Mouse (Mus musculus) brain, embryonic 14.5 days (tissue): ENCODE measurements around the gene BC035044. TPM values are rescaled to one million over a fixed set of nuclear protein-coding genes. Genes with fewer than 3 reads are reported as not detected.
"Not testable (repeated sequence)": the region's sequence is repeated elsewhere in the genome, so short reads cannot be mapped to it uniquely, and the experiment has no call there.

ENCODE experiments used
- DNase-seq: peaks from one replicate; pipeline ENCODE4 v3.0.0-alpha.2; 2011; ENCODE audit warnings: low read depth
- CTCF ChIP-seq: fragments of 200-500 bp; IDR thresholded peaks from 2 replicates; pipeline ENCODE4 v1.5.1; 2012; ENCODE audit warnings: inconsistent platforms, mild to moderate bottlenecking, moderate library complexity, borderline replicate concordance; ENCODE audit not compliant: insufficient read depth, insufficient read length; ENCODE audit errors: extremely low read depth
- POLR2A ChIP-seq: fragments of 200-500 bp; IDR thresholded peaks from 2 replicates; pipeline ENCODE4 v1.6.1; 2012; ENCODE audit warnings: mild to moderate bottlenecking, inconsistent platforms, borderline replicate concordance; ENCODE audit not compliant: poor library complexity, insufficient read depth, insufficient read length, severe bottlenecking; ENCODE audit errors: extremely low read depth
- polyA plus RNA-seq: library from polyadenylated mRNA; depleted of rRNA; stranded (reverse); fragments of >200 nt; gene quantifications from 2 replicates; pipeline ENCODE4 v1.2.3, GENCODE M21; 2012; rRNA removed

The BC035044 gene
- polyA plus RNA-seq, result 0.30 and 0.49 TPM in 2 replicates

DNA sequence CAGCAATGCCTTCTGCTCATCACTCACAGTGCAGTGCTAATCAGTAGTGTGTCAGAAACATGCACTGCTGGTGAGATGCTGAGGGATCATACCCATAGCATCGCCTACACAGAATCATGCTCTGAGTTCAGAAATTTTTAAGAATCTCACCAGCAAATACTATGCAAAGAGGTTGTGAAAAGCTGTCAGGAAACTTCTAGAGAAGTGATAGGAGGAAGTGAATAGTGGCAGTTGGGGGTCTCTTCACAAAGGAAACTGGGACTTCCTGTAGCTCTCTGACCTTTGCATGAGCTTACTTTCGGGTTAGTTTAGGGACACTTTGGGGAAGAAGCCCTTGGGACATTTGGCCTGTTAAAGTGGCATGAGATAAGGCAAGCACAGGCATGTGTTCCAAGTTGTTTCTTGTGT is at the start of gene BC035044:
Gene BC035044, minus strand, starts transcription at position 179 of the 408 bp plus-strand sequence.
- no peak for TF ChIP-seq CTCF
- no peak for TF ChIP-seq POLR2A
- DNase-seq, result no peak

DNA sequence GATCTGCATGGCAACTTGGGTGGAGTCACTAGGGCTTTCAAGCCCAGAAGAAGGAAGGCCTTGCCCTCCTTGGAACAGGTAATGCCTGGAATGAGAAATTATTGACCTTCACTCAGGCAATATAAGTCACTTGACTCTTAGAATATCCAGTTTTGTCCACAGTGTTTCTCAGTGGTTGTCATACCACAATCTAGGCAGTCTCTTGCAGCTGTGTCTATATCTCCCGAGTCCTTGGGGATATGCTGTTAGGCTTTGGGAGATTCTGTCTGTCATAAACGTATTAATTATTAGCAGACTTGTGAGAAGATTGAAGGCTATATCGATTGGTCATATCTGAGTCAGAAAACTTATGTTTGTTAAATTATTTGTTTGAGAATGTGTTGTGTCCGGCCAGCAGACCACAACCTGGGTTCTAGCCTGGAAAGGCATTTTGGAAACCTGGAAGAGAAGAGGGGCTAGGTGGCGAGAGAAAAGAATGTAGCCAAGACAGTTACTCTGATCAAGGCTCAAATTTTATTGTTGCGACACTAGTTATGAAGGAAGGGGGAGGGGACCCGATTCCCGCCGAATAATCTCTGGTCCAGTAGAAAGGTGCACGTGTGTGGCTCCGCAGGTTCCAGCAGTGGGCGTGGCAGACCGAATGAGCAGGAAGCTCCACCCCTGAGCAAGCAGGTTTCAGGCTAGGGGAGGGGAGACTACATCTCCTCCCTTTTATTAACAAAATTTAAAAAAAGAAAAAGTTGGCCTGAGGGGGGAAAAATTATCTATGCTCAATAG is 45.2 kb upstream of the BC035044 start:
- not testable (repeated sequence) for DNase-seq

DNA sequence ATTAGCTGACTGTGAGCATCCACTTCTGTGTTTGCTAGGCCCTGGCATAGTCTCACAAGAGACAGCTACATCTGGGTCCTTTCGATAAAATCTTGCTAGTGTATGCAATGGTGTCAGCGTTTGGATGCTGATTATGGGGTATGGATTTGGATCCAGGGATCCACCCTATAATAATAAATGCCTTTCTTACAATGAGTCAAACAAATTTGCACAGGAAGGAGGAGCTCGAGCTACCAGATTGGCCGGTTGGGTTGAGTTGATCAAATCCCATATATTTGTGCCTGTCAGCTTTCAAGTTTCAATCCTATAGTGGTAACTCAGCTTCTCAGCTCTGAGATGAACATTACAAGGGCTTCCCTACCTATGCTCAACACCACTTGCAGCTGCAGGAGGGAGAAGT is 43.2 kb upstream of the BC035044 start, which contains the start of gene Clec2g:
Gene Clec2g, plus strand, starts transcription at position 301 of the 400 bp plus-strand sequence.
- DNase-seq, result not testable (repeated sequence)

GRCm38 (mm10) chr6:128933050-128933449 is 42.1 kb upstream of the BC035044 start:
- TF ChIP-seq POLR2A, result no peak
- TF ChIP-seq CTCF, result no peak
- DNase-seq, result no peak

DNA sequence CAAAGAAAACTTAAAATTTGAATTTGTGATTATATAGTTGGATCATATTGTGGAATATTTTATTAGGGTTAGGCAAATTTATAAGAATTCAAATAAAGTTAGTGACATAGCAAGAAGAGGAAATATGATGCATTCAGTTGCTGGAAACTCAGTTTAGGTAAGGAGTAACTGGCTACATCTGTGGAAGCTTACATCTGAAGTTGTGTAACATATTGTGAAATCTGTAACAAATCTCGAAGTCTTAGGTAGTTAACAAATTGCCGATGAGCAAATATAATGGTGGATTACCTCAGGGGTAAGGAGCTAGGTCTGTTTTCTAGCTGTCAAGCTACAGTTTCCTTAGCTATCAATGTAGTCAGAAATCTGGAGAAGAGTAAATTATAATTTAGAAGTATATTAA is 26.4 kb upstream of the BC035044 start:
- TF ChIP-seq CTCF (no peak), POLR2A (no peak)
- no peak for DNase-seq

DNA sequence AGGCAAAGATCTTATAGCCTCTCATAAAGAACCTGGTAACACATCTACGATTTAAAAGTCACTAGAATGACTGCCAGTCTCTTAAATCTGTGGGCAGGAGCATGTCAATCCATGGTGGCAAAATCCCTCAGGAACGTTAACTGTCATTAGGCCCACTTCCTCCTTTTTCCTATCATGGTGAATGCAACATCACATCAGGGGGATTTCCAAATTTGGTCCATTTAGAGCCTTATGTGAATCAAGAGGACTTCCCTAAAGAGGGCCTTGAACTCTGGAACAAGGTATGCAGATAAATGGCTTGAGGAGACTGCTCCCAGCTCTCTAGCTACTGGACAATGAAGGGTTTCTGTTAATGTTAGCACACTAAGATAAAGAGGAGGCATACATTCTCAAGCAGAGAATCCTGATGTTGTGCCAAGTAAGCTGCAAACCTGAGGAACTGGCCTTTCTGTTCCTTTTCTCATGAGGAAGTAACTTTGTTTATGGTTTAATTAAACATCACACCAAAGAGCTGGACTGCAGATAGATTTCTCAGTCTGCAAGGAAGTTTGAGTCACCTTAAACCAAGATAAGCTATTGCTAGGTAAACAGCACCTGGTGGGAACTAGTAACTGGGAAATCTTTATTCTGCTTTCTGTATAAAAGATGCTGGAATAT is 22.8 kb upstream of the BC035044 start:
- TF ChIP-seq POLR2A (no peak), CTCF (no peak)

GRCm38 (mm10) chr6:128900796-128901552 is 10.0 kb upstream of the BC035044 start:
- not testable (repeated sequence) for DNase-seq

More for the DNA sequence above, 22.8 kb upstream of the BC035044 start:
- no peak for DNase-seq

DNA sequence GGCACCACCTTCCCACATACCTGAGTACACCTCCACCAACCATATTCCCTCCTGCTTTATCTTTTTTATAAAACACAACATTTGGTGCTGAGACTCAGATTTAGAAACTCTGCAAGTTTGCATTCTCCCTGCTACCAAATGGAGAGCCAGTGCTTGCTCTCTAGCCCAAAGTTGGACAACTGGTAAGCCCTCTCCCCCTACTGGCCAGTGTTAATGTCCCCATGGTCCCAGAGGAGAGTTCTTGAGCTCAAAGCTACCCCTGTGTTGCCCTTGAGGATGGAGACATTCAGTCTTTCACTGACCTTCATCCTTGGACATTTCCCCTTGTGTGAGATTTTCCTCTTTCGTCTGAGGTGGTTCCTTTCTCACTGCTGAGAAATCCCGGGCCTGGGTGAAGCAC is 9.1 kb upstream of the BC035044 start:
- TF ChIP-seq POLR2A, result no peak
- no peak for TF ChIP-seq CTCF
- DNase-seq, result no peak

DNA sequence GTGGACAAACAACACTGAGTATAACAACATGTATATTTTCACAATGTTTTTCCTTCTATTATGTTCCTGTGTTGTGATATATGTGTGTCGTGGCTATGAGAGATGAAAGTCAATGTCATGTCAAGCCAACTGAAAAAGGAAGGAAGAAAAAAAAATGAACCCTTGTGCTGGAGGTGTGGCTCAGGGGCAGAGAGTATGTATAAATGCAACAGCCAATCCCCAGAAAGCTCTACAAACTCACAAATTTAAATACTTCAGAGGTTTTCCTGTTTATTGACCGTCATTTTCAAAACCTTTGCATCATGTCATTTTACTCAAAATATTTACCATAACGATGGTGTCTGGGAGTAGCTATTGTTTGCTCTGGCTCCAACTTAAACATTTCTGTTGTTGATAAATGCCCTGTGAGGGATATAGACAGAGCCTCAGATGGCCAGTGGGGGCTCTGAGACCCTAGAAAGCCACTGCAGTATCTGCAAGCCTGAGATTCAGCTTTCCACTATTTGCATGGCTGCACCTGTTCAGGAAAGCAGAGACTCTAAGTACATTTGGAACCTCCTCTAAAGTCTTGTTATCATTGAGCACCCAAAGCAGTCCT is 4.6 kb upstream of the BC035044 start:
- TF ChIP-seq CTCF, result no peak
- no peak for TF ChIP-seq POLR2A
- no peak for DNase-seq

DNA sequence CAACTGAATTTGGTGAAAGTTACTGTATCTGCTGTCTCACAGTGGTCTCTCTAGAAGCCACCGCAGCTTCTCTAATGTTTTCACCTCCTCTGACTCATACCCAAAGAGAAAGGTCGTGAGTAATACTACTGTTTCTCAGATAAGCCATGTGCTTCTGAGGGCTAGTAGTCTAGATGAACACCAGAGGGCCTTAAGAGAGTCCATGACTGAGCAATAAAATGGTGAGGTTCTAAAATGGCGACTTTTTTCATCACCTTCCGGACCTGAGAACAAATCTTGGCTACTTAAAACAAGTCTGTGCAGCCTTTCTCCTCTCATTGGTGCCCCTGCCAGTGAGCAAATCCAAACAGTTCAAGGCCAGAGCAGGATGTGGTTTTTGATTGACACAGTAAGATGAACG is 2.1 kb downstream of the BC035044 start:
- no peak for DNase-seq
- no peak for TF ChIP-seq CTCF
- no peak for TF ChIP-seq POLR2A

- not testable (repeated sequence) for DNase-seq
Observed at GRCm38 (mm10) chr6:128887091-128887790, 3.7 kb downstream of the BC035044 start, which contains the start of gene Clec2i. Gene Clec2i, plus strand, starts transcription at chr6:128887588.

DNA sequence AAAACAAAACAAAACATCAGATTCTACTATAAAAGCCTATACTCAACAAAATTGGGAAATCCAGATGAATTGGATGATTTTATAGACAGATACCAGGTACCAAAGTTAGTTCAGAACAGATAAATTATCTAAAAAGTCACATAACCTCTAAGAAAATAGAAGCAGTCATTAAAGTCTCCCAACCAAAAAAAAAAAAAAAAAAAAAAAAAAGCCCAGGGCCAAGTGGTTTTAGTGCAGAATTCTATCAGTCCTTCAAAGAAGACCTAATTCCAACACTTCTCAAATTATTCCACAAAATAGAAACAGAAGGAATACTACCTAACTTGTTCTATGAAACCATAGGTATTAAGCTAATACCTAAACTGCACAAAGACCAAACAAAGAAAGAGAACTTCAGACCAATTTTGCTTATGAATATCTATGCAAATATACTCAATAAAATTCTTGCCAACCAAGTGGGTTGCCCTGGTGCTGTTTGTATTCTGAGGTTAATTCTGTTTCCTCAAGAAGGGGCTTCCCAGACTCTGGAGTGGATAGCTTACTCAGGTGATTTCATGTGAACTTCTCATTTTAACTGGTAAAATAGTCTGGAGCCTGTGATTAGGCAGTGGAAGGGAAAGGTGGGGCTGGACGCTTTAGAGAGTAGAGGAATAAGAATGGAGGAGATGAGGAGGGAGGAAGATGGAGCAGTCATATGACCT is 18.9 kb downstream of the BC035044 start:
- no peak for TF ChIP-seq CTCF
- TF ChIP-seq POLR2A, result no peak
- DNase-seq, result no peak
